Mouse (Mus musculus) thymus, adult 2 months (tissue): ENCODE results near the gene Immt. TPM values are rescaled to one million over a fixed set of nuclear protein-coding genes. Genes with fewer than 3 reads are reported as not detected.
"Not testable (repeated sequence)": the region's sequence is repeated elsewhere in the genome, so short reads cannot be mapped to it uniquely, and the experiment has no call there.

ENCODE experiments used
- DNase-seq: peaks from one replicate; pipeline ENCODE4 v3.0.0; 2021
- H3K27ac ChIP-seq: fragments of 200-500 bp; 2 replicates; pipeline ENCODE4 v1.5.1; 2012; ENCODE audit warnings: low read length, control low read depth; ENCODE audit not compliant: control insufficient read depth, insufficient read depth
- H3K27me3 ChIP-seq: fragments of 200-500 bp; 2 replicates; pipeline ENCODE4 v1.6.1; 2012; ENCODE audit warnings: mild to moderate bottlenecking, low read length, moderate library complexity, mixed read lengths; ENCODE audit not compliant: control insufficient read depth, insufficient read depth
- H3K36me3 ChIP-seq: fragments of 200-500 bp; 2 replicates; pipeline ENCODE4 v1.6.1; 2012; ENCODE audit warnings: mild to moderate bottlenecking, low read length, moderate library complexity; ENCODE audit not compliant: control insufficient read depth, insufficient read depth
- H3K4me1 ChIP-seq: fragments of 200-500 bp; replicated peaks from 2 replicates; pipeline ENCODE4 v1.6.1; 2012; ENCODE audit warnings: low read length; ENCODE audit not compliant: control insufficient read depth, insufficient read depth
- H3K4me3 ChIP-seq: fragments of 200-500 bp; 2 replicates; pipeline ENCODE4 v1.5.1; 2012; ENCODE audit warnings: mild to moderate bottlenecking, low read length, control low read depth, moderate library complexity; ENCODE audit not compliant: control insufficient read depth, insufficient read depth
- CTCF ChIP-seq: fragments of 200-500 bp; IDR thresholded peaks from 2 replicates; pipeline ENCODE4 v1.5.1; 2012; ENCODE audit warnings: mild to moderate bottlenecking, control low read depth, low read length, moderate library complexity, borderline replicate concordance; ENCODE audit not compliant: control insufficient read depth, poor library complexity, insufficient read depth; ENCODE audit errors: extremely low read depth
- POLR2A ChIP-seq: fragments of 200-500 bp; IDR thresholded peaks from 2 replicates; pipeline ENCODE4 v1.6.1; 2012; ENCODE audit warnings: mild to moderate bottlenecking, low read length, control low read depth, moderate library complexity; ENCODE audit not compliant: control insufficient read depth, poor library complexity, insufficient read depth; ENCODE audit errors: extremely low read depth
- WGBS: fragments of 180-500 bp; shearing (Covaris S2); methylation state at CpG from one replicate; pipeline ENCODE4 v1.1.7; 2018; 5-methylcytosine and 5-hydroxymethylcytosine counted together
- polyA plus RNA-seq: library from polyadenylated mRNA; depleted of rRNA; stranded (reverse); fragments of >200 nt; gene quantifications from 2 replicates; pipeline ENCODE4 v1.2.3, GENCODE M21; 2012; rRNA removed

Gene Immt
- polyA plus RNA-seq, 1 experiment = 52.3 TPM

GRCm38 (mm10) chr6:71911686-71912450 lies 80.7 kb downstream of the Immt start:
- no peak overlapping the region for H3K27ac ChIP-seq
- DNase-seq = no peak

DNA sequence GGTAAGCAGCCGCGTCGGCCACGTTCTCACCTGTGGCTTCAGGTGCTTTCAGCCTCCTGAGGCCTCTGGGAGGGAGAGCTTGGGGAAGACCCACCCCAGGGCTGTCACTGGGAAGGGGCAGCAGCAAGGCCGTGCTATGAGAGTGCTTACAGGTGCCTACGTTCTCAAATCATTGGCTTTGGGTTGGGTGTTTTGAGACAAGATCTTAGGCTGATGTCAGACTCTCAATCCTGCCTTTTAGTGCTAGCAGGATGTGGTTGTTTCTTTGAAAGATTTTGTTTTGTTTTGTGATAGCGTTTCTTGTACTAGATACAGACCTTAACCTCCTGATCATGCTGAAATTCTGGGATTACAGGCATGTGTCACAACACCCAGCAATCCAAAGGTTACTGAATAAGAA lies 89.6 kb downstream of the Immt start:
- no peak for TF ChIP-seq POLR2A
- no peak for TF ChIP-seq CTCF
- H3K4me3 ChIP-seq = no peak overlapping the region
- 76% methylated on average over 7 of the region's 7 CpGs for WGBS
- DNase-seq = no peak
- H3K36me3 ChIP-seq = peaks cover 16% of the 10 kb centered on the region
- H3K4me1 ChIP-seq = peaks cover 8% of the 10 kb centered on the region
- no peaks in the 10 kb centered on the region for H3K27me3 ChIP-seq
- H3K27ac ChIP-seq = peak overlapping the region; percentile 69; the same call in 1 of the 2 replicates

More at GRCm38 (mm10) chr6:71911686-71912450, 80.7 kb downstream of the Immt start:
- Histone ChIP-seq H3K27me3 (no peaks in the 10 kb centered on the region), H3K36me3 (0 out of 2 replicates have a peak, but pooled peaks cover 4% of the 10 kb centered on the region), H3K4me1 (peaks cover 5% of the 10 kb centered on the region), H3K4me3 (no peak overlapping the region)
- 90% methylated on average over 5 of the region's 5 CpGs for WGBS
- TF ChIP-seq POLR2A (no peak), CTCF (no peak)

DNA sequence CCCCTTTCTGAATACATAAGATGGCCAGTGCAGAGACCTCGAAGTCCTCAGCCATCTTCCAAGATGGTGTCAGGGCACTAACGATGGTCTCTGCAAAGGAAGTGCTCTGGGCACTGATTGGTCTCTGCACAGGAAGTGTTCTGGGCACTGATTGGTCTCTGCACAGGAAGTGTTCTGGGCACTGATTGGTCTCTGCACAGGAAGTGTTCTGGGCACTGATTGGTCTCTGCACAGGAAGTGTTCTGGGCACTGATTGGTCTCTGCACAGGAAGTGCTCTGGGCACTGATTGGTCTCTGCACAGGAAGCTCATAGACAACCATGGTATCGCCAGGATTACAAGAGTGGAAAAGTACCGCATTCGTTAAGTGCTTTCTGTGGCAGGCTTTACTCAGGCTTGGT lies 94.1 kb downstream of the Immt start:
- not testable (repeated sequence) for H3K4me1 ChIP-seq, DNase-seq, H3K4me3 ChIP-seq, H3K27ac ChIP-seq, H3K27me3 ChIP-seq
- H3K36me3 ChIP-seq = peaks cover 13% of the 10 kb centered on the region
- WGBS = 69% methylated on average over 5 of the region's 5 CpGs

Other genes starting within 250 kb of the Immt start
- gene Kdm3a, start 198.3 kb upstream of the Immt start, polyA plus RNA-seq = 39.9 and 43.5 TPM in 2 replicates
- gene Reep1, start 123.8 kb upstream of the Immt start, polyA plus RNA-seq = 2.1 TPM in 2 replicates
- 9.2 and 10.9 TPM in 2 replicates for gene Mrpl35, start 4.4 kb upstream of the Immt start, polyA plus RNA-seq
- 18.2 and 23.0 TPM in 2 replicates for gene Ptcd3, start 77.4 kb downstream of the Immt start, polyA plus RNA-seq
- 17.3 TPM in 2 replicates for gene Polr1a, start 77.7 kb downstream of the Immt start, polyA plus RNA-seq